Mouse (Mus musculus) forebrain, embryonic 14.5 days (tissue): ENCODE data around the gene Def6. TPM values are rescaled to one million over a fixed set of nuclear protein-coding genes. Genes with fewer than 3 reads are reported as not detected.

Experiments used
- ATAC-seq: fragments of 200-750 bp; cut with Nextera tagmentation; 2 replicates; pipeline ENCODE4 v1.8.0; 2017; ENCODE audit warnings: mild to moderate bottlenecking, moderate library complexity
- DNase-seq: peaks from one replicate; pipeline ENCODE4 v3.0.0-alpha.2; 2015; ENCODE audit warnings: low spot score
- H3K27ac ChIP-seq: fragments of 300-500 bp; sonication (generic); 2 replicates; pipeline ENCODE4 v1.5.1; 2014; ENCODE audit warnings: low read depth, mild to moderate bottlenecking, control low read depth, low read length, moderate library complexity
- H3K27me3 ChIP-seq: fragments of 300-500 bp; sonication (generic); replicated peaks from 2 replicates; pipeline ENCODE4 v1.6.1; 2014; ENCODE audit warnings: low read length, control low read depth, mixed read lengths; ENCODE audit not compliant: control insufficient read depth, insufficient read depth
- H3K36me3 ChIP-seq: fragments of 300-500 bp; sonication (generic); 2 replicates; pipeline ENCODE4 v1.6.1; 2014; ENCODE audit warnings: low read length, control low read depth; ENCODE audit not compliant: control insufficient read depth, insufficient read depth
- H3K4me1 ChIP-seq: fragments of 300-500 bp; sonication (generic); 2 replicates; pipeline ENCODE4 v1.6.1; 2014; ENCODE audit warnings: antibody characterized with exemption, low read length, control low read depth; ENCODE audit not compliant: control insufficient read depth, insufficient read depth
- H3K4me2 ChIP-seq: fragments of 300-500 bp; sonication (generic); 2 replicates; pipeline ENCODE4 v1.6.1; 2014; ENCODE audit warnings: mild to moderate bottlenecking, control low read depth, low read length
- H3K4me3 ChIP-seq: fragments of 300-500 bp; sonication (generic); 2 replicates; pipeline ENCODE4 v1.5.1; 2014; ENCODE audit warnings: low read depth, low read length, control low read depth
- H3K9ac ChIP-seq: fragments of 300-500 bp; sonication (generic); 2 replicates; pipeline ENCODE4 v1.6.1; 2014; ENCODE audit warnings: mild to moderate bottlenecking, low read length, control low read depth, moderate library complexity
- H3K9me3 ChIP-seq: fragments of 300-500 bp; sonication (generic); replicated peaks from 2 replicates; pipeline ENCODE4 v1.6.1; 2016; ENCODE audit warnings: low read length, control low read depth, mixed read lengths; ENCODE audit not compliant: control insufficient read depth
- WGBS: fragments of 180-500 bp; shearing (Covaris S2); extraction: QIAGEN DNeasy Blood & Tissue Kit; methylation state at CpG from one replicate; pipeline ENCODE4 v1.1.7; 2014; 5-methylcytosine and 5-hydroxymethylcytosine counted together
- polyA plus RNA-seq: library from polyadenylated mRNA; unstranded; fragments of >200 nt; fragmentation: Nextera tagmentation; extraction: Ambion mirVana; gene quantifications from 2 replicates; pipeline ENCODE4 v1.2.1, GENCODE M21; 2014

Gene Def6
- polyA plus RNA-seq: 2.4 and 3.2 TPM in 2 replicates

DNA sequence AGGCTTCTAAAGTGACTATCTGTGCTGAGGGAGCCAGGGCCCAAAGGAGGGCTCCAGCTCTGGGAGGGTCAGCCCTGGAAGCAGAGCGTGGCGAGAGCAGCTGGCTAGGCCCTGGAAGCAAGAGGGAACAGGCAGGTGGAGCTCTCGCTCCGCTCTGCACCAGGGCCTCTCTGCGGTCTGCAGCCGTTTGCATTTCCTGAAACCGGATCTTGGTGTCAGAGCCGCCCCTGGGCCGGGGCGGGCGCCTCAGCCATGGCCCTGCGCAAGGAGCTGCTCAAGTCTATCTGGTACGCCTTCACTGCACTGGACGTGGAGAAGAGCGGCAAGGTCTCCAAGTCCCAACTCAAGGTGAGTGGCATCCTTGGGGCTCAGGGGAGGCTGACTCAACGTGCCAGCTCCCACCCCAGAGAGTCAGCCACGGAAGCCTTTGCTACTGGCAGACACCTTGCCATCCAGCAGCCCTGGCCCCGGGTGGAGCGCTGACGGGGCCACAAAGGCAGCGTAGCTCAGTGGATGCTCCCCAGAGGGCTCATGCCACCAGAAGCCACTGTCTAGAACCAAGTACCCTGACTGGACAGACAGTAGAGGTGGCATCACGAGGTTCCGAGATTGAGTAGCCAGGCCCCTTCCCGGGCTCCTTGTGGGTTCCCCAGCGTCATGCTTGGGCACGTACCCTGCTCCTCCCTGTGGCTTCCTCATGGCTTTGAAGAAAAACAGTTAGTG is at the start of gene Def6:
Gene Def6 (plus strand): TSS at position 188 of the 723 bp plus-strand sequence.
- DNase-seq (peak; percentile 39), ATAC-seq (no peak; the same call in 1 of the 2 replicates)
- Histone ChIP-seq H3K36me3 (peaks cover 12% of the 10 kb centered on the region), H3K4me2 (peak within 1 kb of the TSS; percentile 12; the same call in 1 of the 2 replicates), H3K9me3 (no peaks in the 10 kb centered on the region), H3K27ac (no peak within 1 kb of the TSS), H3K27me3 (no peaks in the 10 kb centered on the region), H3K4me1 (no peaks in the 10 kb centered on the region), H3K4me3 (no peak within 1 kb of the TSS), H3K9ac (0 out of 2 replicates have a peak within 1 kb of the TSS, but pooled peaks have one; percentile 21)
- WGBS: 26% methylated on average over 26 of the region's 26 CpGs

DNA sequence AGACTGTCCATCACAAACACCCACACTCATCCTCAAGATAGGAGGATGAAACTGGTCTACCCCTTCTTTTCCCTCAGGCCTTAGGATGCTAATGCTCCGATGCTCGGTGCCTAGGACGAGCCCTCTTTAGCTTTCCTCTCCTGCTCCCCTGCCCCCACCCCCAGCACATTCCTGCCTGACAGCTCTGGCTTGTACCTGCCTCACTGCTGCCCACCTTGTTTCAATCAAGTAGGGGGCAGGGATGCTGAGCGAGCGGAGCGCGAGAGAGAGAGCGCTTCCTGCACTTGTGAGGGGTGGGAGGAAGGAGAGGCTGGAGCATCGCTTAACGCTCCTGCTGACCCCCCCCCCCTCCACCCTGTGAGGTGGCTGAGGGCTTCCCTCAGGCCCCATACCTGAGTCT is 47.2 kb upstream of the Def6 start:
- H3K27ac ChIP-seq: no peak overlapping the region
- H3K4me1 ChIP-seq: no peaks in the 10 kb centered on the region
- WGBS: 35% methylated on average over 10 of the region's 10 CpGs
- H3K27me3 ChIP-seq: no peaks in the 10 kb centered on the region
- H3K36me3 ChIP-seq: peaks cover 21% of the 10 kb centered on the region; the same call in 1 of the 2 replicates
- no peak for ATAC-seq
- no peak overlapping the region for H3K9ac ChIP-seq
- no peaks in the 10 kb centered on the region for H3K9me3 ChIP-seq
- H3K4me3 ChIP-seq: no peak overlapping the region
- DNase-seq: no peak
- no peak overlapping the region for H3K4me2 ChIP-seq

DNA sequence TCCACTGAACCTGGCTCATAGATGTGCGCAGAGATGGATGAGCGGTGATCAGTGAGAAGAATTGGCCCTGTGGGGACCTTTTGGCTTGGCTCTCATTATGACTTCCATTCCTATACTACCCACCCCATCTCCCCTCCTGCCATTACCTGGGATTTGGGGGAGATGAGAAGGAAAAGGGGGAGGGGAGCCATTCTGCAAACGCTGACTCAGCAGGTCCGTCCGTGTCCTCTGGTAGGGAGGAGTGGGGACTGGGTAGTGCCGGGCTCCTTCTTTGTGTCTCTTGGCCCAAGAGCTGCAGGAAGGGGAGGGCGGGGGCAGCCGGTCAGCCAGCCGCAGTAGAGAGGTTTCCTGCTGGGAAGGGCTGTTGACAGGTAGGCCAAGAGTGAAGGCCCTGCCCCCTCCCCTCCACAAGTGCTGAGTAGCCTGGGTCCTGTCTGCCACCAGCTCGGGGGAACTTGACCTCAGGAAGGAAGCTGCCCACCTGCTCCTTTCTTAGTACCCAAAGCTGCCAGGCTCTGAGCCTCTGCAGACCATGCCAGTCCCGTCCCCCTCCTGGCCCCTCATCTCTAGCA is 46.2 kb upstream of the Def6 start:
- H3K9me3 ChIP-seq: no peaks in the 10 kb centered on the region
- H3K9ac ChIP-seq: no peak overlapping the region
- 26% methylated on average over 10 of the region's 11 CpGs for WGBS
- DNase-seq: no peak
- no peaks in the 10 kb centered on the region for H3K4me1 ChIP-seq
- no peak overlapping the region for H3K4me2 ChIP-seq
- no peaks in the 10 kb centered on the region for H3K27me3 ChIP-seq
- no peak overlapping the region for H3K27ac ChIP-seq
- H3K4me3 ChIP-seq: no peak overlapping the region
- H3K36me3 ChIP-seq: peaks cover 28% of the 10 kb centered on the region; the same call in 1 of the 2 replicates
- ATAC-seq: no peak

DNA sequence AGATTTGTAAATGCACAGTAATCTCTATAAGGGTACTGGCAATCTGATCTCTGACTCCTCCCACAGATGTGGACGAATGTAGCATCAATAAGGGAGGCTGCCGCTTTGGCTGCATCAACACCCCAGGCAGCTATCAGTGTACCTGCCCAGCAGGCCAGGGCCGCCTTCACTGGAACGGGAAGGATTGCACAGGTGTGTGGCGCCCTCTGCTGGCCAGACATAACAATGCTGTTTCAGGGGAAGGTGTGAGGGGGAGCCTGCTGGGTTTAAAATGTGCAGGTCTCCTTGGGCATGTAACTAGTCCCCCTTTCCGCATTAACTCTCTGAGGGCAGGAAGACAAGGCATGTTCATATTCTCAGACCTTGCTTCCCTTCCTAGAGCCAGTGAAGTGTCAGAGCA is 43.9 kb upstream of the Def6 start:
- no peak overlapping the region for H3K9ac ChIP-seq
- no peaks in the 10 kb centered on the region for H3K4me1 ChIP-seq
- WGBS: 10% methylated on average over 6 of the region's 6 CpGs
- H3K27ac ChIP-seq: no peak overlapping the region
- peaks cover 41% of the 10 kb centered on the region; the same call in 1 of the 2 replicates for H3K36me3 ChIP-seq
- DNase-seq (peak; percentile 80), ATAC-seq (peak; percentile 66)
- no peak overlapping the region for H3K4me2 ChIP-seq
- no peak overlapping the region for H3K4me3 ChIP-seq
- H3K27me3 ChIP-seq: no peaks in the 10 kb centered on the region
- no peaks in the 10 kb centered on the region for H3K9me3 ChIP-seq

DNA sequence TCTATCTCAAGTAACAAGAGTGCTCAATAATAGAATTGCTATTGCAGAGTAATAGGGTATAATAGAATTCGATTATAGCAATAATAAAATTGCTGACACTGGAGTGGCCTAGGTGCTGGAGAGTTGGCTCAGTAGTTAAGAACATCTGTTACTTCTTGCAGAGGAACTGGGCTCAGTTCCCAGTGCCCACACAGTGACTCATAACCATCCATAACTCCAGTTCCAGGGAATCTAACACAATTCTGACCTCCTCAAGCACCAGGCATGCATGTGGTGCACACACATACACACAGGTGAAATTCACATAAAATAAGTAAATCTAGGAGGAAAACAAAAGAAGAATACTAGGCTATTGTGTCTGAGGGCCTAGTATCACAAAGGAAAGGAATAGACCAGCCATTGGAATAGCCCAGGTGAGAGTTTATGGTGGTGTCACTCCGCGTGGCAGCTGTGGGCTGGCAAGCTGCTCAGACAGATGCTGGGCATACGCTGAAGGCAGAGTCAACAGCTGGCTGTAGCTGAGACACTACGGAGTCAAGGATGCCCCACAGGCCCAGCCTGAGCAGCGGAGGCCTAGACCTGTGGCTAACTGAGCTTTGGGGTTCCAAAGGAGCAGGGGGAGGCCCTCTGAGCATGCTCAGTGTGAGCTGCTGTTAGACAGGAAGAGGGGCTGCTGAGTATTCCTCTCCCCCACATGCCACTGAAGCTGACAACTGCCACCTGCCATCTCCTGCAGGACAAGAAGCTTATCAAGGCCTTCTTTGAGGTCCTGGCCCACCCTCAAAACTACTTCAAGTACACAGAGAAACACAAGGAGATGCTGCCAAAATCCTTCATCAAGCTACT is 36.9 kb upstream of the Def6 start:
- Histone ChIP-seq H3K4me2 (no peak overlapping the region), H3K9ac (no peak overlapping the region), H3K27ac (no peak overlapping the region), H3K4me3 (no peak overlapping the region), H3K4me1 (no peaks in the 10 kb centered on the region), H3K27me3 (no peaks in the 10 kb centered on the region), H3K36me3 (peaks cover 31% of the 10 kb centered on the region; the same call in 1 of the 2 replicates), H3K9me3 (no peaks in the 10 kb centered on the region)
- 93% methylated on average over 6 of the region's 6 CpGs for WGBS
- DNase-seq (no peak), ATAC-seq (no peak)

DNA sequence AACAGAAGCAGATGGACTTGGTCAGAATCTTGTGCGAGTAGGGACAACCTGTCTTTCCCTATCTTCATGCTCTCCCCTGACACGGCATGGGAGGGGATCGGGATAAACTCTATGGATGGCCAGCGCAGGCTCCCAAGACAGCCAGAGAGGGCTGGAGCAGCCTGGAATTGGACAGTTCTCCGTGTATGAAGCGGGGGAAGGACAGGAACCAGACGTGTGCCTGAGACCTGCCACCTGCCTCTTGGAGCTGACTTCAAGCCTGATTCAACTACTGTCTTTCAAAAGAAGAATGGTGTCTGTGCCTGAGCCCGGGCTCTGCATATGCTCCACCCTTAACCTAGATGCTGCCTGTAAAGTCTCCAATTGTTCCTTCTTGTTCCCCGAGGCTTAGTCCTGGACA is 34.9 kb upstream of the Def6 start:
- no peaks in the 10 kb centered on the region for H3K9me3 ChIP-seq
- DNase-seq (no peak), ATAC-seq (no peak)
- no peaks in the 10 kb centered on the region for H3K27me3 ChIP-seq
- H3K9ac ChIP-seq: no peak overlapping the region
- H3K4me1 ChIP-seq: peaks cover 6% of the 10 kb centered on the region
- WGBS: 75% methylated on average over 9 of the region's 9 CpGs
- H3K27ac ChIP-seq: no peak overlapping the region
- H3K4me3 ChIP-seq: no peak overlapping the region
- no peak overlapping the region for H3K4me2 ChIP-seq
- peaks cover 21% of the 10 kb centered on the region; the same call in 1 of the 2 replicates for H3K36me3 ChIP-seq

DNA sequence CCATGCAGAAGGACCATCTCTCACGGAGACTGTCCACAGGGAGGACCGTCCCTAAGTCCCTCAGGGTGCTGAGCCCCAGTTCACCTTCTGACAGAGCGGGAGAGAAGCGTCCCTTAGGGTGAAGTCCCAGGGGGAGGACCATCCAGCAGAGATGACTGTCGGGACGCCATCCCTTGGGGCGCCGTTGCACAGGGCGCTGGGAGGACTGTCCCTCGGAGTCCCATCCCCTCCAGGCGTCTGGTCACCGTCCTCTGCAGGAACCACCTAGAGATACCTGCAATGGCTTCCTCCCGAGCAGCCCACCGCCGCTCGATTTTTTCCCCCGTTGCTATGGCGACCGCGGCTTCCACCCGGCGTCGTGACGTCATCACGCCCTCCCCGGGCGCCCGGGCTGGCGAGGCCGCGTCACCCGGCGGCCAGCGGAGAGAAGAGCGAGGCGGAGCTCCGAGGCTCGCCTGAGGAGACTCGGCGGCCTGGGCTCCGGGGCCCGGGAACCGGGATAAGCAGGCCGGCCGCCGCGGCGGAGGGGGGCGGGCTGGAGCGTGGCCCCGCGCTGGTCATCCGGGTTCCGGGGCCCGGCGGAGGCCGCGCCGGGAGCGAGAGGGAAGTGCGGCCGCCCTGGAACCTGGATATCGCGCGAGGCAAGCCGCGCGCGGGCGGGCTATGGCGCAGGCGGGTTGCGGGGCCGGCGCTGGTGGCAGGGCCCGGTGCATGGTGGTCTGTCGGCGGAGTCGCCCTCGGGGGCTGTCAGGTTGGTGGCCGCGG is 30.6 kb upstream of the Def6 start, which contains the start of gene Zfp523:
Gene Zfp523 (plus strand): TSS at position 355 of the 765 bp plus-strand sequence.
- H3K9me3 ChIP-seq: no peaks in the 10 kb centered on the region
- peak within 1 kb of the TSS; percentile 90 for H3K9ac ChIP-seq
- DNase-seq: peak; percentile 95
- H3K27ac ChIP-seq: peak within 1 kb of the TSS; percentile 92
- ATAC-seq: peak; percentile 90
- whole genome bisulfite sequencing: under 1% methylated on average over 62 of the region's 82 CpGs
- H3K36me3 ChIP-seq: 0 out of 2 replicates have a peak, but pooled peaks cover 4% of the 10 kb centered on the region
- peak within 1 kb of the TSS; percentile 82 for H3K4me2 ChIP-seq
- peaks cover 11% of the 10 kb centered on the region for H3K4me1 ChIP-seq
- H3K4me3 ChIP-seq: peak within 1 kb of the TSS; percentile 88
- H3K27me3 ChIP-seq: no peaks in the 10 kb centered on the region

DNA sequence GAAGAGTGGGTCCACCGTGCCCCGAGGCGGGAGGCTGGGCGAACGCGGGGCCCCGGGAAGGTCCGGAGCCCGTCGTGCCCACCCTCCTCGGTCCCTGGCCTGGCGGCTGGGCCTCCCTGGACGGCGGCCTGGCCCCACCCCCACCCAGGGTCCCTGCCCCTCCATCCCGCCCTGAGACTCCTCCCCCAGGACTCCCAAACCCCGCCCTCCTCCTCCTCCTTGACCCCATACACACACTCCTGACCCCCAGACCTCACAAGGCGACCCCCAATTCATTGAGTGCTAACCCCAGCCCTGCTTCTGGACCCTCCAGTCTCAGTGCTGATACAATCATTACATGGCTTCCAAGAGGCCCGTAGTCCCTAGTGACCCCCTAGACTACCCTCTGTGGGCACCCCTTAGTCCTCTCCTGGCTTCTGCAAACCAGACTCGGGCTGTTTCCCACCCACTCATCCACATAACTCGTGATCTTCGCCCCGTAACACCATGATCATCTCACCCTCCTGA is 30.0 kb upstream of the Def6 start:
- WGBS: 10% methylated on average over 20 of the region's 22 CpGs
- Histone ChIP-seq H3K9me3 (no peaks in the 10 kb centered on the region), H3K4me1 (peaks cover 11% of the 10 kb centered on the region), H3K27ac (peak overlapping the region; percentile 92), H3K9ac (peak overlapping the region; percentile 90), H3K4me2 (peak overlapping the region; percentile 82), H3K27me3 (no peaks in the 10 kb centered on the region), H3K4me3 (peak overlapping the region; percentile 88), H3K36me3 (0 out of 2 replicates have a peak, but pooled peaks cover 4% of the 10 kb centered on the region)
- peak; percentile 45 for DNase-seq
- ATAC-seq: peak; percentile 69
